Mouse (Mus musculus) heart, adult 8-10 months (tissue): Measurements from ENCODE around the gene Zfp92. TPM values are rescaled to one million over a fixed set of nuclear protein-coding genes. Genes with fewer than 3 reads are reported as not detected.
"Not testable (repeated sequence)": the region's sequence is repeated elsewhere in the genome, so short reads cannot be mapped to it uniquely, and the experiment has no call there.

Source experiments
- DNase-seq: peaks from one replicate; pipeline ENCODE4 v3.0.0; 2022; ENCODE audit warnings: low spot score
- total RNA-seq, 4 experiments: library from RNA; stranded (reverse); gene quantifications; 2 replicates each; pipeline ENCODE4 v1.2.4; 2022

The Zfp92 gene
- total RNA-seq, result not detected

GRCm38 (mm10) chrX:73410880-73411517 is at the start of gene Zfp92:
Gene Zfp92 (plus strand): TSS chrX:73411096.
- DNase-seq, result no peak

- DNase-seq, result no peak
These were observed 47.6 kb upstream of the Zfp92 start for GRCm38 (mm10) chrX:73363291-73363690.

GRCm38 (mm10) chrX:73384419-73384818 is 26.5 kb upstream of the Zfp92 start:
- DNase-seq, result no peak

GRCm38 (mm10) chrX:73384924-73385323 is 26.0 kb upstream of the Zfp92 start:
- DNase-seq, result no peak

- DNase-seq, result peak; percentile 2
These were observed 19.4 kb upstream of the Zfp92 start for GRCm38 (mm10) chrX:73391481-73391880.

- DNase-seq, result no peak
These were observed 14.4 kb upstream of the Zfp92 start for GRCm38 (mm10) chrX:73396446-73396845.

- DNase-seq, result not testable (repeated sequence)
These were observed 12.3 kb upstream of the Zfp92 start, which contains the start of gene Gm18336 for GRCm38 (mm10) chrX:73398636-73399035. Gene Gm18336 (minus strand): TSS chrX:73398736.

GRCm38 (mm10) chrX:73400951-73401350 is 9.9 kb upstream of the Zfp92 start:
- no peak for DNase-seq

- no peak for DNase-seq
These were observed 9.3 kb upstream of the Zfp92 start for GRCm38 (mm10) chrX:73401616-73402015.

- no peak for DNase-seq
These were observed 1.9 kb downstream of the Zfp92 start for GRCm38 (mm10) chrX:73412767-73413166.

- peak; percentile 0 for DNase-seq
These were observed 19.1 kb downstream of the Zfp92 start for GRCm38 (mm10) chrX:73430036-73430435.

GRCm38 (mm10) chrX:73432850-73433249 is 22.0 kb downstream of the Zfp92 start:
- DNase-seq, result no peak

- no peak for DNase-seq
These were observed 24.4 kb downstream of the Zfp92 start, which contains the start of gene Trex2 for GRCm38 (mm10) chrX:73435252-73435651. Gene Trex2 (minus strand): TSS chrX:73435344.

- no peak for DNase-seq
These were observed 30.5 kb downstream of the Zfp92 start for GRCm38 (mm10) chrX:73441428-73441827.

GRCm38 (mm10) chrX:73451949-73452348 is 41.1 kb downstream of the Zfp92 start:
- DNase-seq, result peak; percentile 31

GRCm38 (mm10) chrX:73458877-73459392 is 48.0 kb downstream of the Zfp92 start, which contains the start of gene Haus7:
Gene Haus7 (minus strand): TSS chrX:73459044.
- peak; percentile 92 for DNase-seq

- DNase-seq, result no peak
These were observed 49.9 kb downstream of the Zfp92 start for GRCm38 (mm10) chrX:73460792-73461191.

- DNase-seq, result no peak
These were observed 54.7 kb downstream of the Zfp92 start for GRCm38 (mm10) chrX:73465483-73466186.

GRCm38 (mm10) chrX:73467446-73468241 is 56.7 kb downstream of the Zfp92 start:
- DNase-seq, result no peak

- no peak for DNase-seq
These were observed 57.4 kb downstream of the Zfp92 start for GRCm38 (mm10) chrX:73468330-73468729.

- no peak for DNase-seq
These were observed 57.9 kb downstream of the Zfp92 start for GRCm38 (mm10) chrX:73468752-73469151.

GRCm38 (mm10) chrX:73471764-73472163 is 60.9 kb downstream of the Zfp92 start:
- no peak for DNase-seq
